Mouse (Mus musculus) limb, embryonic 12.5 days (tissue): ENCODE measurements around the gene Tgm3. TPM values are rescaled to one million over a fixed set of nuclear protein-coding genes. Genes with fewer than 3 reads are reported as not detected.

Experiments
- ATAC-seq: fragments of 200-750 bp; cut with Nextera tagmentation; 2 replicates; pipeline ENCODE4 v1.8.0; 2017; ENCODE audit warnings: low read depth, moderate TSS enrichment; ENCODE audit not compliant: insufficient number of reproducible peaks, insufficient read depth, low FRiP score, low TSS enrichment
- H3K27ac ChIP-seq: fragments of 300-500 bp; sonication (generic); 2 replicates; pipeline ENCODE4 v1.5.1; 2016; ENCODE audit warnings: mild to moderate bottlenecking, moderate library complexity
- H3K27me3 ChIP-seq: fragments of 300-500 bp; sonication (generic); 2 replicates; pipeline ENCODE4 v1.6.1; 2016; ENCODE audit warnings: mild to moderate bottlenecking, moderate library complexity
- H3K36me3 ChIP-seq: fragments of 300-500 bp; sonication (generic); 2 replicates; pipeline ENCODE4 v1.6.1; 2016; ENCODE audit warnings: mild to moderate bottlenecking, moderate library complexity
- H3K4me1 ChIP-seq: fragments of 300-500 bp; sonication (generic); replicated peaks from 2 replicates; pipeline ENCODE4 v1.6.1; 2016
- H3K4me2 ChIP-seq: fragments of 300-500 bp; sonication (generic); 2 replicates; pipeline ENCODE4 v1.6.1; 2016; ENCODE audit warnings: mild to moderate bottlenecking, moderate library complexity
- H3K4me3 ChIP-seq: fragments of 300-500 bp; sonication (generic); replicated peaks from 2 replicates; pipeline ENCODE4 v1.5.1; 2016; ENCODE audit warnings: mild to moderate bottlenecking
- H3K9ac ChIP-seq: fragments of 300-500 bp; sonication (generic); replicated peaks from 2 replicates; pipeline ENCODE4 v1.6.1; 2016; ENCODE audit warnings: mild to moderate bottlenecking, moderate library complexity
- H3K9me3 ChIP-seq: fragments of 300-500 bp; sonication (generic); 2 replicates; pipeline ENCODE4 v1.6.1; 2016; ENCODE audit warnings: mild to moderate bottlenecking, moderate library complexity
- WGBS: fragments of 180-500 bp; shearing (Covaris S2); methylation state at CpG from one replicate; pipeline ENCODE4 v1.1.7; 2016; 5-methylcytosine and 5-hydroxymethylcytosine counted together
- microRNA-seq: library from miRNA; unstranded; fragments of <30 nt; microRNA quantifications from one replicate; pipeline ENCODE4, GENCODE M21; 2017
- polyA plus RNA-seq: library from polyadenylated mRNA; unstranded; fragments of >200 nt; fragmentation: Nextera tagmentation; extraction: Ambion mirVana; gene quantifications from 2 replicates; pipeline ENCODE4 v1.2.1, GENCODE M21; 2016

Gene Tgm3
- polyA plus RNA-seq, 1 experiment from 2014 or later, result not detected

DNA sequence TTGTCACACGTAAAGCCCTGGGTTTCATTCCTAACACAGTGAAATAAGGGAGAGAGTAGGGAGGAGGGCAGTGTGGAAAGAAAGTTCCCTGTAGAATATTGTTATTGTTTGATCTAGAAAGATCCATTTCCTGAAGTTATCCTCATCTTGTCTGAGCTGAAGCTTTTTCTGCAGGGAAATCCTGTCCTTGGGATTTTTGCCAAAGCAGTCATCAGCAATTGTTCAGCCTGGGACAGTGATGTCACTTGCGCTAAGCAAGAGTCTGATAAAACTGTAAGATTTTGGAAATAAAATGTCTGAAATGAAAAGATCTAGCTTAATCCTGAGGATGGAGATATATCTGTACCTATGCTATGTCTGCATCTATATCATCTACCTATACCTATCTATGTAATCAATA, 58.2 kb downstream of the Tgm3 start:
- Histone ChIP-seq H3K4me2 (no peak overlapping the region), H3K27ac (no peak overlapping the region), H3K9ac (no peak overlapping the region), H3K9me3 (no peaks in the 10 kb centered on the region), H3K4me1 (no peaks in the 10 kb centered on the region), H3K4me3 (no peak overlapping the region), H3K27me3 (no peaks in the 10 kb centered on the region), H3K36me3 (no peaks in the 10 kb centered on the region)
- WGBS, result 78% methylated on average over 2 of the region's 2 CpGs
- ATAC-seq, result no peak

Small RNA genes within 50 kb of the gene (microRNA-seq; reads per million reads assigned to microRNA genes)
- not detected for gene Mir6339

Other genes with a start within 250 kb of the Tgm3 start
- 18.1 and 21.8 TPM in 2 replicates for gene Stk35, start 211.8 kb upstream of the Tgm3 start, polyA plus RNA-seq
- not detected in 2 replicates for gene Tgm6, start 100.1 kb downstream of the Tgm3 start, polyA plus RNA-seq
- 691 and 736 TPM in 2 replicates for gene Snrpb, start 167.1 kb downstream of the Tgm3 start, polyA plus RNA-seq
- gene Tmc2, start 182.8 kb downstream of the Tgm3 start, polyA plus RNA-seq, result not detected in 2 replicates